Mouse (Mus musculus) gastrocnemius, postnatal 14 days (tissue): ENCODE data around the gene Olfr521. TPM values are rescaled to one million over a fixed set of nuclear protein-coding genes. Genes with fewer than 3 reads are reported as not detected.
A peak's percentile ranks its signal among the peaks of the same experiment; 100 is the strongest.
"Not testable (repeated sequence)": the region's sequence is repeated elsewhere in the genome, so short reads cannot be mapped to it uniquely, and the experiment has no call there.

Experiments
- DNase-seq: peaks from one replicate; pipeline ENCODE4 v3.0.0; 2021; ENCODE audit warnings: mixed read lengths
- intact Hi-C: fragments of 180-260 bp; cut with DNase I; formaldehyde crosslinking; loops from one replicate; pipeline ENCODE4 v1.15.1; 2025; ENCODE audit warnings: low total_unique reads
- long read RNA-seq, 2 experiments: library from polyadenylated mRNA; stranded (forward); transcript quantifications; one replicate each; pipeline ENCODE4 v2.0.0; 2021
- total RNA-seq, 2 experiments: library from RNA; stranded (reverse); gene quantifications; 2 replicates each; pipeline ENCODE4 v1.2.3; 2021

The Olfr521 gene
- not detected for total RNA-seq
- long read RNA-seq, experiment 1, result 0 reads
- long read RNA-seq, experiment 2, result 0 reads

DNA sequence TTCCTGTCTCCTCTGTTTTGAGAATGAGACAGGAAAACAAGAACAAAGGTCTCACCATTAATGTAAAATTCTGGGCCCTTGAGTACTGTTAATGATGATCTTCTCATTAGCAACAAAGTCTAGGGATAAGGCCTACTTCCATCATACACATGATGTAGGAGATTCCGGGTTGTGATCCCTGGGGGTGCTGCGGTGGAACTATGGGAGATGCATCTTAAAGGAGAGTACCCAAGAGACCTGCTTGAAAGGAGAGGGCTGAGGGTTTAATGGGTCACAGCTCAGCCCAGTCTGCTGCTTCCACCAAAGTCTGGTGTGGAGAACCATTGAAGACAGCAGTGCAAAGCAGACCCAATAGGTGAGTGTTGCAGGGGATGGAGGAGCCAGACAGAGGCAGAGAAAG is at the start of gene Olfr521:
Olfr521 (plus strand) TSS at position 301 of the 400 bp plus-strand sequence.
- DNase-seq, result no peak
- intact Hi-C loops, result no loop called here

DNA sequence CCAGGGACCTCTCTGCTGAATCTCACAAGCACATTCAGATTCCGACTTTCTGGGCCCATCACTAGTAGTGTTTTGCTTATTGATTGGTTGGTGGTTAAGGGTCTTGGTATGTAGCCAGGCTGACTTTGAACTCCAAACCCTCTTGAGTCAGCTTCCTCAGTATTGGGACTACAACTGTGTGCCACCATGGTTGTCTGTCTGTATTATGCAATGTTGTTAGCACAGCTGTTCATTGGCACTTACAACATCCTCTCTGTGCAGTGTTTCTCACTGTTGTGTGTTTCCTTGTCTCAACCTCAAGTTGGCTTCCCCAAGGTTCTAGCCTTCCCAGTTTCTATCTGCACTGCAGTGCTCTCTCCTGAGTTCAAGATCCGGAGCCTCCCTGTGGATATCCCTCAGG is 46.8 kb upstream of the Olfr521 start:
- no peak for DNase-seq
- intact Hi-C loops, result loop anchor here (5.0 to 10.0 kb wide), 2 partner anchors 78 to 94 kb away; no protein-coding TSS in a partner anchor

DNA sequence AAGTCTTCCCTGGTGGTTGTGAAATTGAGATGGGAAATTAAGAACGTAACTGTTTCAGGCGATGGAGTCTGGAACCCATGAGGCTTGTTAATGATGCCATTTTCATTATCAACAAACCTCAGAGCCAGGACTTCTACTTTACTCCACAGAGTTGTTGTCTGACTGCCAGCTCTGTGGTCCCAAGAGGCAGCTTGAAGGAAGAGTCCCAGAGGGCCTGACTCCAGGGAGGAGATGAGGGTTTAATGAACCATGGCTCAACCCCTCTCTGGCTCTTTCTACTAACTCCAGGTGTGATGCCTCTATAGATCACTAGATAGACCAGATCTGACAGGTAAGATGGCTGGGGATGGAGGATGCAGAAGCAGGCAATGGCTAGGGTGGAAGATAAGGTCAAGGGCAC is 33.3 kb upstream of the Olfr521 start, which contains the start of gene Olfr520:
Olfr520 (plus strand) TSS at position 301 of the 400 bp plus-strand sequence.
- DNase-seq, result no peak
- intact Hi-C loops, result no loop called here

DNA sequence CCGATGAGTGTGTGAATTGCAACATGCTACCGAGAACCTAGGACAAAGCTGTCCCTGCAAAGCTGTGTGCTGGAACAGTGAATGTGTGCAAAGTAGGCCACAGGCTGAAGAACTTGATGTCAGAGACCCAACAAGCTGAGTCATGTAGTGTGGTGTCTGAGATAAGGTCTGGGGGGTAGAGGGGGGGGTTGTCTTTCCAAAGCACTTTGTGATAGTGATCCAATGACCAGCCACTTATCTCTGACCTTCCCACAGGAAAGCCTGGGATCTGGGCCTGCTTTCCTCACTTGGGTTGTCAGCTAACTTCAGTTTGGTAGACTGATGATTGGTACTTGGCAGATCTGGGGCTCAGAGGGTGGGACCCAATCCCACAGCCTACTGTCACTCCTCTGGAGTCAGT is 28.7 kb upstream of the Olfr521 start:
- intact Hi-C loops, result no loop called here
- DNase-seq, result no peak

DNA sequence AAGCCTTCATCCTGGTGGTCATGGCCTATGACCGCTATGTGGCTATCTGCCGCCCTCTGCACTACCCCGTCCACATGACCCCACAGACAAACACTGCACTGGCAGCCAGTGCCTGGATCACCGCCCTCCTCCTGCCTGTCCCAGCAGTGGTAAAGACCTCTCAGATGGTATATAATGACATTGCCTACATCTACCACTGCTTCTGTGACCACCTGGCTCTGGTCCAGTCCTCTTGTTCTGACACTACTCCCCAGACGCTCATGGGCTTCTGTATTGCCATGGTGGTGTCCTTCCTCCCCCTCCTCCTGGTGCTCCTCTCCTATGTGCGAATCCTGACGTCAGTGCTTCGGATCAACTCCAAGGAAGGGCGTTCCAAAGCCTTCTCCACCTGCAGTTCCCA is 27.8 kb upstream of the Olfr521 start:
- DNase-seq, intact Hi-C loops: not testable (repeated sequence)

DNA sequence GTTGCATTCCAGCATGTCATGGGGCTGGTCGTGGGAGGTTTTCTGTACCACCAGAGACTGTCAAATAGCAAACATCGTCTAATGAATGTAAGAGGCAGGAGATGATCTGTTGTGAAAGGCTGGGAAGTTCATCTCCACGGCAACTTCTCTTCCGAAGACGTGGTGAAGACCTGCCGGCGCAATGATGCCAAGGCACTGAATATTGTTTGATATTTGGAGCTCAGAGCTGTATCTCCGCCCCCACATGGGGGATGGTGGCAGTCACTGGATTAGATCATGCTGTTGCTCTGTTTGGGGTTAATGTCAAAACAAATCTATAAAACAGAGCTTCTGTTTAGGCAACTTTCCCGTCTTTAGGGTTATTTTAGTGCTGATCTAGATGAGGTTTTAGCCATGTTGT is 24.0 kb upstream of the Olfr521 start:
- DNase-seq, result no peak
- intact Hi-C loops, result no loop called here

DNA sequence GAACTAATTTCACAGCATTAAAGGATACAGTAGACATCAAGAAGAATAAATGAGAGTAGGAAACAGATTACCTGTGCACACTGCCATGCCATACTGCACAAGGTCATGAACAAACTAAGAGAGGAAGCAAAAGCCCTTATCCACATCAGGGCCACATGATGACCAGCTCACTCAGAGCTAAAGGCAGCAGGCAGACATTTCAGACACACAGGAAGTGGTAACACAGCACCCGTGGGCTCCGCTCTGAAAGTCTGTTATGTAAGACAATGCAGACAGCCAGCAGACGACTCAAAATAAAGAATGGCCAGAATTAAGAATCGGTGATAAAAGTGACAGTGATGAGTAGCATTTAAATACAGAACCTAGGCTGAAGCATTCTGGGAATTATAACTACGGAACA is 18.1 kb downstream of the Olfr521 start:
- intact Hi-C loops, result no loop called here
- DNase-seq, result no peak

DNA sequence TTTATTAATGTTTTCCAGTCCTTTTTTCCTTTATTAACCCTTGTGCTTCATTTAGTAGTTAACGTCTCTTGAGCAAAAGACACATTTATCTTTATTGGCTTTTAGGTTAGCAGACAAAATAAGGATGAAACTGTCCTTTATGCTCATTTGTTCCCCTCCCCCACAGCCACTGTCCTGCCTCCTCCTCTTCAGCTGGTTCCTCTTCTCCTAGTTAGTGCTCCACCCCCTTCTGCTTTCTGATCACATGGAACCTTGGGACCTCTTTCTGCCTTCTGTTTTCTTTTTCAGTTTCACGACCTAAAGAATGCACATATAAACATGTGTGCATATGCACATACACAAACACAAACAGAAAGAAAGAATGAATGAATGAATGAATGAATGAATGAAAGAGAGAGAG is 18.6 kb downstream of the Olfr521 start:
- DNase-seq, result no peak
- intact Hi-C loops, result no loop called here

DNA sequence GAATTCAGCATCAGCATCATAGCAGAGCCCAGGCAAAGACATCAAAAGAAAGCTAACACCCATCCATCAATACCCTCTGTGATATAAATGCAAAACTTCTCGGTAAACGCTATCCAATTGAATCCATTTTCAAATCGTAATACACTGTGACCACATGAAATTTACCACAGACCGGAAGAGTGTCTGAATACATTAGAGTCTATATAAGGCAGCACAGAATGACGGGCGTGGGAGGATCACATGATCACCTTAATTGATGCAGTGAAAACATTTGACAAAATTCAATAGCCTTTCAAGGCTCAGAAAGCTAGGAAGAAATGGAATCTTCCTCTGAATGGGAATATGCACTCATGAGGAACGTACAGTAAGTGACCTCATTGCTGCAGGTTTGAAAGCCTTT is 20.1 kb downstream of the Olfr521 start:
- intact Hi-C loops, result no loop called here
- no peak for DNase-seq

DNA sequence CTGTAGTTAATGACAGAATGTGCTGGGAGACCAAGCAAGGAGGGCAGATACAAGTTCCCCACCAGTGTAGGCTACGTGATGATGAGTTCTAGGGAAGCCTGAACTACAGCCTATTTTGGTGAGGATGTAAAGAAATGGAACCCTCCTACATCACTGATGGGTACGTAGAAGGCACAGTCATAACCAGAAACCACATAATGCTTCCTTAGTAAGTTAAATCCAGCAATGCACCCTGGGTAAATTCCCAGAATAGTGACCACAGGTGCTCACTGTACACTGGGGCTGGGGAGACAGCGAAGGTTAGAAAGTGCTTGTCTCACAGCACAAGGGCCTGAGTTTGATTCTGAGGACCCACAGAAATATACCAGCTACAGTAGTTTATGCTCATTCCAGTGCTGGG is 22.2 kb downstream of the Olfr521 start:
- no peak for DNase-seq
- intact Hi-C loops, result no loop called here

DNA sequence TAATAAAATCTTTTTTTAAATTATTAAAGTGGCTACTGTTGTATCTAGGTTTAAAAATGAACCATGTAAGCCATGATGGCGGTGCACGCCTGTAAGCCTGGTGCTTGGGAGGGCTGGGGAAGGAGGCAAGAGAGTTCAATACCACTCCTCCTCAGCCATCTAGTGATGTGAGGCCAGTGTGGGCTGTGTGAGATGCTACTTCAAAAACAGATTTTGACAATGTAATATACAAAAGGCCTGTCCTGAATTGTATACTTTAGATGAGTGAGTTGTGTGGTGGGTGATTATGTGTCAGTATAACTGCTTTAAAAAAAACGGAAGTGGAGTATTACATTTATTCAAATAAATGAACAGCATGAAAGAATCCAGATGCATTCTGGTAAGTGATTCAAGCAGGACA is 23.5 kb downstream of the Olfr521 start:
- intact Hi-C loops, result no loop called here

DNA sequence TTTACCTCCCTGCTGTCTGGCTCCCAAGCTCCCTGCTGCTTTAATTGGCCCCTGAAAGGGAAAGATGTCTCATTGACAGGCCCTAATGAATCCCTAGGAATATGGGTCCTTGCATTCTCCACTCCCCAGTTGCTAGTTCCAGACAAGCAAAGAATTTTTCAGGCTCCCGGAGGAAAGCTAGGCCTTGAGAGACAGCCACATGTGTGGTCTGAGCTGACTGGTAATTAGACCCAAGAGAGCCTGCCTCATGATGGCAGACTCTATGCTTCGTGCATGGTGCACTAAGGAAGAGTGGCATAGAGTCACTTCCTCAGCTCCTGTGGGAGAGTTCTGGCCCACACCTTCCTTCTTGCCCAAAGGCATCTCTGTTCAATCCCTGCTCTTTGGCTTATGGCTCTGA is 24.6 kb downstream of the Olfr521 start:
- intact Hi-C loops, result no loop called here
- no peak for DNase-seq

More for the DNA sequence above, 23.5 kb downstream of the Olfr521 start:
- DNase-seq, result no peak

DNA sequence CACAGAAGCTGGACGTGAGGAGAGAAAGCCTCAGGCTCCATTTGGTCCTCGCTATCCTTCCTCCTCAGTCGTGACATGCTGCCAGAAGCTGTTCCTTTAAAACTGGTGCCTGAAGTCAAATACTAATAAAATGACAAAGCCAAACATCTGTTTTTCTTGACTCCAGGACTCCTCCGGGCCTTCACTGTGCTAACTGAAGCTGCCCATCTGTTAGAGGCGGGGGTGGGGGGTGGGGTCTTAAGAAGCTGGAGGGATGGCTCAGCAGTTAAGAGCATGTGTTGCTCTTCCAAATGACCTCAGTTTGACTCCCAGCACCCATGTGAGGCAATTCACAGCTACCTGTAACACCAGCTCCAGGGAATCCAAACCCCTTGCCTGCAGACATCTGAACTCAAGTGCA is 25.3 kb downstream of the Olfr521 start:
- peak; percentile 16 for DNase-seq
- intact Hi-C loops, result no loop called here

DNA sequence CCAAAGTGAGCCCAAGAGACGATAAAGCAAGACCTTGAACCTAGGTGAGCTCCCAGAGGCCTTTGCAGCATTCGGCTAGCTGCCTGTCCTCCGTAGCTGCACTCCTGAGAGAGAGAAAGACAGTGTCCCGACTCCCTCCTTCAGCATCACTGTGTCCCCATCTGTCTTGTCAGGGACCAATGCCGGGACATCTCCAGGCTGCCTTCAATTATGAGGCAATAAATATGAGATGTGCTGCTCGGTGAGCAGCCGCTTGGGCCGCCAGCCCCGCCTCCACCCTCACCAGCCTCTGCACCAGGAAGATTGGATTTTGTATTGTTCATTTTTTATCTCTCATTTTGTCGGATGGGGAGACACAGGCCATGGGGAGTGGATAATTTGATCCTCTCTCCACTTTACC is 27.5 kb downstream of the Olfr521 start:
- no peak for DNase-seq
- intact Hi-C loops, result loop anchor here (10.0 kb wide), 1 partner anchor 76 kb away; the partner anchor contains the start of gene Slco2b1

DNA sequence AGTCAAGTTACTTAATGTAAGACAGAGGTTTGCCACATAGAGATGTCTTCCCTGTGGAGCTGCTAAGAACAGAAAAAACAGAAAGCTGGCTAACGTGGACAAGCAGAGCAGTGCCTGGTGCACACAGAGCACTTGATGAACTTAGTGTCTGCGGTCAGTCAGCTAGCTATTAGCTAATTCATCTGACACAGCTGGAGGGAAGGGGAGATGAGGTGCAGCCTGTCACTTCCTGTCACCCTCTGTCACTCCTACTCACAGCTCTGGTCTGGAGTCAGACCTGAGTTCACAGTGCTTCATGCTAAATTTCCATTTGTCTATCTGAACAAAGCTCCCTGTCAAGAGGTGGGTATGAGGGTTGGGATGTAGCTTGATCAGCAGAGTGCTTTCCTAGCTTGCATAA is 30.8 kb downstream of the Olfr521 start:
- DNase-seq, result no peak
- intact Hi-C loops, result loop anchor here (10.0 kb wide), 1 partner anchor 79 kb away; the partner anchor contains the start of gene Slco2b1

DNA sequence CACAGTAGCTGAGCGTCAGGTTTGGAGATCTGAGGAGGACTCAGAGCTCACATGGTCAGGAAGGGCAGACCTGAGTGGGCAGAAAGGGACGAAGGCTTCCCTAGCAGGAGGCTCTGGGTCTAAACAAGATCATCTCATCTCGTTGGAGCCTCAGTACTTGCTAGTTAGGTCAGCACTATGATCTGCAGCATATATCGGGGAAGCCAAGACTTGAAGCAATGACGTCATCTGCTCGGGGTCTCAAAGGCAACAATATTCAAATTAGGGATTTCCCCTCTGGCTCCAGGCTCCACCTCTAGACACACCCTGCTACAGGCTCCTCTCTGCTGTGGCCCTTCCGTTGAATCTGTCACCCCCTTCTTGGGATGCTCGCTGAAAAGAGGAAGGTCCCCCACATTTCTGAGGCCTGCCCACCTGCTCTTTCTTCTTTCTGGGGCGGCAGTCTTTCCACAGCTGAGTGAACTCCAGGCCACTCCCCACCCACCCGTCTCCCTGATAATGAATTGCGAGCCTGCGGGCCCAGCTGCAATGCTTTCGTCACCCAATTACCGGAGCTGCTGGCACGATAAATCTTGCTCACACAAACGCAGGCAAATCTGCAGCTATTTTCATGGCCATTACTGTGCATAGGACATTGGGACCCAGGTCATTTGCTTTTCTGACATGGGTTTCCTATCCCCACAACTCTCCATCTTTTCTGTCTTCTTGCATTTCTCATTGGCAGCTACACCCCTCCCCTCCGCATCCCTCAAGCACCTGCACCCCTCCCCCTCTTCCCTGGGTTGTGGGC is 32.1 kb downstream of the Olfr521 start:
- no peak for DNase-seq
- intact Hi-C loops, result loop anchor here (5.0 to 10.0 kb wide), 2 partner anchors 81 to 133 kb away; partner anchors contain the start of gene Slco2b1

DNA sequence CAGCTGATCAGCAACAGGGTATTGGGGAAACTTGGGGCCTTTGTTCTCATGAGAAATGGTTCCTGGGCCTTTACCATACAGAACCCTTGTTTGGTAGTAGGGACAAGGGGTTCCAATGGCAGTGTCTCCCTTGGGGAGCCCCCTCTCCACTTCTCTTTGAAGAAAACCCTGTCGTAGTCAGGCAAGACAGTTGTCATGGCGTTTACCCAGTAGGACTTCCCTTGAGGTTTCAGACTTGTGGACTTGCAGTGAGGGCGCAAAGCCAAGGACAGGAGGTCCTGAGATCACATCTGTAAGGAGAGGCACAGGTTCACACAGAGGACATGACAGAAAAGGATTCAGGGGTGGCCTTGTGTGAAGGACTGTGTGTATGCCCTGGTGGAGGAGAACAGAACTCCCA is 33.2 kb downstream of the Olfr521 start:
- DNase-seq, result no peak
- intact Hi-C loops, result loop anchor here (5.0 to 10.0 kb wide), 2 partner anchors 82 to 134 kb away; partner anchors contain the start of gene Slco2b1

DNA sequence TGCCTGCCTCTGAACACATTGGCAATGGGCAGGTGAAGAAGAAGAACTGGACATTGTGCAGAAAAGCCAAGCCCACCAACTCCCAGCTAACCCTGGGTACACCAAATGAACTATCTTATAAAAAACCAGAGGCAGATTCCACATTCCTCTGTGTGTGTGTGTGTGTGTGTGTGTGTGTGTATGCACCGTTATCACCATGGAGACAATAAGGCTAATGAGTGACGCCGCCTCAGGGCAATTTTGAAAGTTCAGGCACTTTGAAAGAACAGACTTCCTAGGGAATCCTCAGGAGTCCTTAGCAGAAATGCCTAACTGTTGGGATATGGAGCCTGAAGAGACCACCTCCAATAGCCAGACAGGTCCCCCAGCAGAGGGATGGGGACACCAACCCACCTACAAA is 34.0 kb downstream of the Olfr521 start:
- intact Hi-C loops, result loop anchor here (5.0 to 10.0 kb wide), 2 partner anchors 82 to 135 kb away; partner anchors contain the start of gene Slco2b1
- no peak for DNase-seq

DNA sequence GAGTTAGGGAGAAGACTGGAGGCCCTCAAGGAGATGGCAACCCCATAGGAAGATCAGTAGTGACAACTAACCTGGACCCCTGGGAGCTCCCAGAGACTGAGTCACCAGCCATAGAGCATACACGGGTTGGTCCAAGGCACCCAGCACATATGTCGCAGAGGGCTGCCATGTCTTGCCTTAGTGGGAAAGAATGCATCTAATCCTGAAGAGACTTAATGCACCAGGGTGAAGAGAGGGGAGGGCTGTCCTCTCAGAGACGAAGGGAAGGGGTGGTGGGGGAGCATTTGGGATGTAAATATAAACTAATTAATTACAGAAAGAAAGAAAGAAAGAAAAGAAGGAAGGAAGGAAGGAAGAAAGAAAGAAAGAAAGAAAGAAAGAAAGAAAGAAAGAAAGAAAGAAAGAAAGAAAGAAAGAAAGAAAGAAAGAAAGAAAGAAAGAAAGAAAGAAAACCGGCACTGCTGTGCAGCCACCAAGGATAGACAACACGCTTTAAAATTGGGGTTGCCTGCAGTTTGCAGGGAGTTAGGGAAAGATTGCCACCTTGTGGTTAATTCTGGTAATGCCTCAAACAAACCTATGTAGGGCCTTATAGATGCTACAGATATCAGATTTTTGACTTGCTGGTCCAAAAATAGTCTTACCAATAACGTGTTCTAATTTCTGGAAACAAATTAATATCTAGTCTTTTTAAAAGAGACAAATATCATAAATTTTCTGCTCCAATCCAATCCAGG is 34.8 kb downstream of the Olfr521 start:
- DNase-seq, result peak; percentile 26
- intact Hi-C loops, result loop anchor here (2.0 to 10.0 kb wide), 3 partner anchors 83 to 181 kb away; partner anchors contain the start of gene Slco2b1

DNA sequence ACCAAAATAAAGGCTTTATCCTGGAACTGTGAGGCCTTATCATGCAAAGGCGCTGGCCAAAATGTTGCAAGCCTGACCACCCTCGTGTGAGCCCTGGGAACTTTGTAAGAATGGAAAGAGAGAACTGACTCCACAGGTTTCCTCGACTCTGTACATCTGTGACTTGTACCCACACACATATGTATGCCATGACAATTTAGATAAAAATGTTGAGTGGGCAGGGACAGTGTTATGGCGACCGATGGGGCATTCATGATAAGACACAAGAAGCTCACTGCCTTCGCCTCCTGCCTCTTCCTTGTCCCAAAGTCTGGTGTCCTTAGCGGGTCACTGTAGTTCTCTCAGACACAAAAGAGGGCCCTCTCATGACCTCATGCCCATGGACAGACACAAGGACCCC is 35.8 kb downstream of the Olfr521 start:
- intact Hi-C loops, result loop anchor here (2.0 to 10.0 kb wide), 3 partner anchors 84 to 182 kb away; partner anchors contain the start of gene Slco2b1
- no peak for DNase-seq
